Mouse (Mus musculus): ENCODE measurements around the gene Rhob.
"Not testable (repeated sequence)": the region's sequence is repeated elsewhere in the genome, so short reads cannot be mapped to it uniquely, and the experiment has no call there.

Rhob gene

GRCm38 (mm10) chr12:8472591-8473358 lies 27.0 kb downstream of the Rhob start:
- no peak for DNase-seq (ENCODE audit: low read depth, low spot score)

- no peak for DNase-seq (ENCODE audit: low read depth, low spot score)
Observed at GRCm38 (mm10) chr12:8472051-8472450, 27.8 kb downstream of the Rhob start.

- no peak for DNase-seq (ENCODE audit: low read depth, low spot score)
Observed at GRCm38 (mm10) chr12:8470962-8471361, 28.8 kb downstream of the Rhob start.

- no peak for DNase-seq (ENCODE audit: low read depth, low spot score)
Observed at GRCm38 (mm10) chr12:8469742-8470494, 29.9 kb downstream of the Rhob start.

DNA sequence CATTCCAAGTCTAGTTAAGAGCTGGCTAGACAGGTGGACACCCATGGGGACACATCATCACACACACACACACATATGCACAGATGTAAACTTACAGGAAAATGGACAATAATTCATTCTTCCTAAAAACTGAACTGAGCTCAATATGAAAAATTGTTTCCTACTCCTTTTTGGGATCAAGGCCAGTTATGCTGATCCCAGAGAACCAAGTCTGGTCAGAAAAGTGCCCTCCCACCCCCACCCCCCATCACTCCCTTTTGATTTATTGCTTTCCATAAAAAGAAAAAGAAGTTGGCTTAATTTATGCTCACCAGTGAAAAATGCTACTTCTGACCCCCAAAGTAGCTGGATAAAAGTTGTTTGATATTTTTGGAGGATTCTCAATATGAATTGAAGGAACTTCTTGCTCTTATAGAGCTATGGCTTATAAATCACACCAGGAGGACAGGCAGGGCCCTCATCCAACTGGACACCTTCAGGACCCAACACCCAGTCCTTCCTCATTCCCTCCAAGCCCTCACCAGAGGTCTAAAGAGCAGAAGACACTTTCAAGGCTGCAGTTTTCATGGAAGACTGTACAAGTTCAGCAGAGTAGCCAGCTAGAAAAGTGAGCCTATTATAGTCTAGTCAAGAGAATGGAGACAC lies 31.5 kb downstream of the Rhob start:
- no peak for DNase-seq (ENCODE audit: low read depth, low spot score)

GRCm38 (mm10) chr12:8467029-8467924 lies 32.5 kb downstream of the Rhob start:
- no peak for DNase-seq (ENCODE audit: low read depth, low spot score)

- no peak for DNase-seq (ENCODE audit: low read depth, low spot score)
Observed at GRCm38 (mm10) chr12:8465680-8466079, 34.1 kb downstream of the Rhob start.

DNA sequence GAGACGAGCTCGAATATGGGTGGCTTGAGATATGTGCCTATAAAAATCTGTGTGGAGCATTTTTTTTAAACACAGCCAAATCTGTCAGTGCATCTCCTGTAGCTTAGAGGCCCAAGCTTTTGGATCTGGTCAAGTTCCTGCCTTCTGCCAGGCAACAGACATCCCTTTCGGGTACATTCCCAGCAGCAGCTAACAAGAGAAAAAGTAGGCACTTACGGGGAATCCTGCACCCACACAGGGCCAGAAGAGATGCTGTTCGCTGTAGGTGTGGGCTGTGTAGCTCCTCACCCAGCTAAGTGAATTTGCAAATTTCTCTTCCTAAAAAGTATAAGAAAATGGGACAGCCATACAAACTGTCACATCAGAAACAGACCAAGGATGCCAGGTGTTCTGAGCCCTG lies 34.8 kb downstream of the Rhob start:
- no peak for DNase-seq (ENCODE audit: low read depth, low spot score)

DNA sequence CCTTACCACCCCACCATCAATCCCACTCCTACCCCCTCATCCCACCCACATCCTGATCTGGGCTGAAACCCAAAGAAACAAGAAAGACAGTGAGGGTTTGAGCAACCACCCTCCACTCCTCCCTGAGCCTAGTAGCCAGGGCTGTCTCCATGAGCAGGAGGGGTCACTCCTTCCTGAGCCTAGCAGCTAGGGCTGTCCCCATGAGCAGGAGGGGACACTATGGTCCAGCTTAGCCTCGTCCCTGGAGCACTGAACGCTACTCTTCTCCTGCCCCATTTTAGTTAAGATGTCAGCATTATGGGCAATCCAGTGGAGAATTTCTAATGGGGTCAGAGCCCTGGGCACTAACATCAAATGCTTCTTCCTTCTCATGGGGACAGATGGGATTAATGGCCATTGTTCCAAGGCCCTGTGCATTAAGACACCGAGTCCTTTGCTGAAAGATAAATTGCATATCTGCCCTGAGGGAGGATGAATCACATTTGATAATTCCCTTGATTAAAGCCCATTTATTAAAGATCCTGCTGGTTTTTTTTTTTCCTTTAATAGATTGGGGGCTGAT lies 36.1 kb downstream of the Rhob start:
- no peak for DNase-seq (ENCODE audit: low read depth, low spot score)

DNA sequence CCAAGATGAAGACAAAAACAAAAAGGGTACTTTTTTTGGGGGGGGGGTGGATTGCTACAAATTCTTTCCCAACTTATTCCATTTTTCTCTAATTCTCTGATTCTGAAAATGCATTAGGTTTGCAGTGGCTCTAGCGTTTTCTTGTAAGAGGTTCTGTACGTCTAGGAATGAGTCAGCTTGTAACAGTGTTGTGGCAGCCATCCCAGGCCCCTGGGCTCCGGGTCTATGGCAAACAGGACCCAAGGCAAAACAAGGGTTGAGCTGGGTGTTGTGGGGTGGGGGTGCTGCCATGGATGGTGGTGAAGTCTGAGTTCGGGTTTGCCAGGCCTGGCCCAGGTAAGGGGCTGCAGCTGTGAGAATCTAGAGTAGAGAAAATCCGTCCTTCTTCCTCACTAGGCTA lies 37.3 kb downstream of the Rhob start:
- DNase-seq (ENCODE audit: low read depth, low spot score), result no peak

DNA sequence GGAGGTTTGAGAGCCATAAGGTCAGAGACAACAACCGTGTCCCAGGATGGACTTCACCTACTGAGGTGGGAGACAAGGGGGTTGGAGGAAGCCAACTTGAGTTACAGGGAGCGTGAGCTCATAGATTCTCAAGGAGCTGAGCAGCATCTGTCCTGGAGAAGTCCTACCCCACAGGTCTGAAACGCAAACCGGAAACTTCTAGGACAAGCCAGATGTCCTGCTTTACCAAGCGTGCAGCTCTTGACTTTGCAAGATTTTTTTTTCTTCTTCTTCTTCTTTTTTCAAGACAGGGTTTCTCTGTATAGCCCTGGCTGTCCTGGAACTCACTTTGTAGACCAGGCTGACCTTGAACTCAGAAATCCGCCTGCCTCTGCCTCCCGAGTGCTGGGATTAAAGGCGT lies 38.2 kb downstream of the Rhob start:
- DNase-seq (ENCODE audit: low read depth, low spot score), result not testable (repeated sequence)

GRCm38 (mm10) chr12:8458400-8458799 lies 41.4 kb downstream of the Rhob start:
- no peak for DNase-seq (ENCODE audit: low read depth, low spot score)

DNA sequence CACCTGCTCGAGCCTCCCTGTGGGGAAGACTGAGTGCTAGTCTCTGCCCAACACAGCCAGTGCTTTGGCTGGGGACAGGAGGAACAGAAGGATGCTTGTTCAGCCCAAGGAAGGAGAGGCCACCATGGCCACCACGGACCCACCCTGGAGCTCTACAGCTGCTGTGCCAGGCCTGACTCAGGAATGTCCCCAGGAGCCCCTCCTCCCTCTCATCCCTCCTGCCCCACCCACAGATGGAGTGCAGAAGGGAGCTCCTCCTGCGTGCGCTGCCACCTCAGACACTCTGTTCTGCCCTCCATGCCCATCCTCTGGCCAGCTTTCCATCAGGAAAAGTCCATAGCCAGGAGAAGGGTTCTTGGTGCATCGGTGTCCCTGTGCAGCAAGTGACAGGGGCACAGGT lies 42.8 kb downstream of the Rhob start:
- no peak for DNase-seq (ENCODE audit: low read depth, low spot score)

- DNase-seq (ENCODE audit: low read depth, low spot score), result no peak
Observed at GRCm38 (mm10) chr12:8455046-8455445, 44.8 kb downstream of the Rhob start.

DNA sequence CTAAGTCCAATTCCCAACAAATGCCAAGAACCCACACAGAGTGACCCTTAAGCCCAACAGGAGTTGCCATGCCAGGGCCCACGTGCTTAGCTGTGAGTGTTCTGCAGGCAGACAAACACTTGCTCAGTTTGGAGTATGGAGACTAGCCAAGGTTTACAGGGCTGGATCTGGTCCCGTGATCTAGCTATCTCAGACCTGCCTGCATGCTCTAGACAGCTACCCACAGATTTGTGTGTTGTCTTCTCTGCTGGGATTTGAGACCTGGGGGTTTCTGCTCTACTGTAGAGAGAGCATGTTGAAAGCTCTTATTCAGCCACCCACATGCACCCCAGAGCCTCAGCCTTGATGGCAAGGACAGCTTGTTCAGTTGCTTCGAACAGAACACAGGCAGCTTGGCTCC lies 45.3 kb downstream of the Rhob start:
- DNase-seq (ENCODE audit: low read depth, low spot score), result no peak

DNA sequence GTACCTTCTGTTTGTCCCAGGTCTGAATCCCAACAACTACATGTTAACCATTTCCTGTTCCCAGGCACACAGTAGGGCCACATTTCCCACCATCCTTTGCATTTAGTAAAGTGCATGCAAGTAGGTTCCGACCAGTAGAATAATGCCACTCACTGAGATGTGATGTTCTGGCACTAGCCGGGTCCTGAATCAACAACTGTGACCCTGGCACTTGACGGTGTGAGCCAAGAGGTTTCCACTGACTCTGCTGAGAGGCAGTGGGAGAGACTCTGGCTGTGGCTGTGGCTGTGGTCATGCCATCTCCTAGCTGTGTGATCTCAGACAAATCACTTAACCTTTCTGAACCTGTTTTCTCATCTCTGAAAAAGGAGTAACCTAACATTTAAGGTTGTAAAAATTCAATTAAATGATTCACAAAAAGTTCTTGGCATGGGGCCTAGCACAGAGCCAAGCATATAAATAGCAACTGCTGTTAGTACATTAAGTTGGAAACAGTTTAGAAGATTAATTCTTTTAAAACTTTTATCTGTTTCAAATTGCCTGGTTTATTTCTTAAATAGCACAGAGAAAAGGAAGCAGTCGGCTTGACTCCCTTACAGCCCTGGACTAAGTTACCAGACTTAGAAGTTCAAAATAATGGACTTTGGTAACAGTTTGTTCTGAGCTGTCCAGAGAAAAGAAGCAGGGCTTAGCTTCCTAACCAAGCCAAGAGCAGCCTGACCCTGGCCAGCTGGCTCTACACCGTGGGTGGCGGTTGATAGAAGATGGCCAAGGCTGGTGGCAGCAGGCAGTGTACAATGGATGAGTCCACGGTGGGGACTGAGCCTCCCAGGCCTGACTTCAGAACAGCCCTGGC lies 46.8 kb downstream of the Rhob start:
- DNase-seq (ENCODE audit: low read depth, low spot score), result no peak

DNA sequence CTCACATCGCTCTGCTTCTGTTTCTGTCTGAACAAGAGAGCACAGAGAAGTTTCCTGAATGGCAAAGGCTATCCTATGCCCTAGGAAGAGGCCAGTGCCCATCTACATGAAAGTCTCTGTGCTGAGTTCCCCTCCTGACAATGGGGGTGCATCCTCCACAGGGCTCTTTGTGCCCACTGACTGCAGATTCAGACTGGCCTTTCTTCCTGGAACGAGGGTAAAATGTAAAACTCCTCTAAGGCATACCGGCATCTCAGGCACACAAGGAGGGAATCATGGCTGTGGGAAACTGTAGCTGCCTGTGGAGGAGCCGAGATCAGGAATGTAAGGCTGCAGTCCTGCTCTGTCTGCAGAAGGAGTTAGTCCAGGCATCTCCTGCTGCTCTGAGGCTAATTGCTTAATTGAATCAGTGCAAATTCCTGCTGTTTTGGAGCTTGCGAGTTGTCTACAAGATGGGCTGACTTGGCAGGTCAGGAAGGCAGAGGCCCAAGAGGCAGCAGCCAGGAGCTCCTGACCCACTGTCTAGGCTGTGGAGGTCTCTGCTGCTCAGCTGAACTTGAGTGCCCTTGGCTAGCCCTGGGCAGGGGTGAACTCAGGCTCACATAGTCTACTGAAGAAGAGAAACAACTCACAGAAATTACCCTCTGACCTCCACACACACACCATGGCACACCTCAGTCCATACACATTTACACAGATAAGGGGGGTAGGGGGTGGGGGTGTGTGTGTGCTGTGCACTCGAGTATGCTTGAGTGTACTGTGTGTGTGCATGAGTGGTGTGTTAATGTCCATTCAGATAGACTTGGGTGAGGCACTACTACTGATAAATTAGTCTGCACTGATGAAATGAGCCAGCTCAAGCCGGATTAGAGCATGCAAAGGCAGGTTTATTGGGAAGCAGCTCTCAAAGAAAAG lies 48.0 kb downstream of the Rhob start:
- no peak for DNase-seq (ENCODE audit: low read depth, low spot score)

DNA sequence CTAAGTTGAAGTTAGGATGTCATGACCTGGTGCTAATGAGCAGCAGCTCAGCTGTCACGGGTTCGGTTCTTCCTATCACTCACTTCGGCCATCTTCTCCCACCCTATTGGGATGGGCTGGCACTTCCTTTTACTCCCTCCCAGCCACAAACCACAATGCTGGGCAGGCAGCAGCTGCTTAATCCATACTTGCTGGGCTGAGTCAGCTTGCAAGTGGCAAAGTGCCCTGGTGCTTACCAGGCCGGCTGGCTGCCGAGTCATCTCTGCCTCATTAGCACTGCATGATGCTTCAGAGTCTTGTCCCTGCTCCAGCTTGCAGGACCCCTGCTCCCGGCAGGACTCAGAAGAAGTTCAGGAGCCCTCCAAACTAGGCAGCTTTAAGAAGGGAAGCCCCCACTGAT lies 49.2 kb downstream of the Rhob start:
- no peak for DNase-seq (ENCODE audit: low read depth, low spot score)

DNA sequence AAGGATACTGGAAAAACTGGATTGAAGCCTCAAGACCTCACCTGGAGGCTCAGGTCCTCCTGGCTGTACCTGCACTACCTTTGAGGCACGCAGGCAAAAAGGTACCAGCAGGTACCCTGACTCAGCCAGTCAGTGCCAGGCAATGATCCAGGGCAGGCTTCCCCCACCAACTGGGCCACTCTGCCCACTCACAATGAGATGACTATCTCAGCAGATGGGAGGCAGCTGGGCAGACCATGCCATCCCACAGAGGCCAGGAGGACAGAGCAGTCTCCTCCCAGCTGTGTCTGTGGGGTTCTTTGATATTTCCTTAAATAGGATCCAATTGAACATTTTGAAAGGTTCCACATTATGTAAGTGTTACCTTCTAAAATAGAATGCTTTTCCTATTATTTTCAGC lies 49.8 kb downstream of the Rhob start:
- no peak for DNase-seq (ENCODE audit: low read depth, low spot score)

All from c-Kit-negative CD71-positive TER-119-positive erythroid progenitor cells, embryonic 14.5 days (primary cell).